Mouse (Mus musculus): Measurements from ENCODE around the gene Rap2c.

DNA sequence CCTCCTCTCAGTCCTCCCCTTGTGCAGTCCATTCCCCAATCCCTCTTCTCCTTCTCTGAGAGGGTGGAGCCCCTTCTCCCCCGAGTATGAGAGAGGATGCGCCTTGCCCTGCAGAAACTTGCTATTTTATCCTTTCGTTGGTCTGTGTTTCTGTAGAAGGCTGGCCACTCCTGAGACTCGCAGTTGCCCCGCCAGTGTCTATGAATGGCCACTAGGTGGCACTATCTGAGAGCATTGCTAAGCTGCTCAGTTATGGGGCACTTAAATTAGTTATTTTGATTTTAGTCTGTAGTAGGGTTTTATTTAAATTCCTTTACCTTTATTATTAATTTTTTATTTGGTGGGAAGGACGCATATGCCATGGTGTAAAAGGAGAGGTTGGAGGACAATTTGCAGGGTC, 48.0 kb upstream of the Rap2c start:
- TF ChIP-seq POLR2A (IDR thresholded peaks at IDR 0.05; ENCODE audit: insufficient read depth, low read depth, low read length) (no peak), CTCF (IDR thresholded peaks at IDR 0.05) (peak; percentile 89)

All from heart, adult 2 months (tissue).